Mouse (Mus musculus) myocyte (in vitro differentiated cells): ENCODE results near the gene Pla2g5.

Experiments
- CEBPB ChIP-seq: IDR thresholded peaks from 2 replicates; pipeline ENCODE4 v1.6.1; 2011; ENCODE audit warnings: mild to moderate bottlenecking, moderate library complexity; ENCODE audit not compliant: poor library complexity, insufficient read depth, severe bottlenecking
- E2F4 ChIP-seq: IDR thresholded peaks from one replicate; pipeline ENCODE4 v1.6.1; 2011; ENCODE audit warnings: mild to moderate bottlenecking, control low read depth, moderate library complexity; ENCODE audit not compliant: insufficient read depth
- MYOG ChIP-seq, 3 experiments: IDR thresholded peaks; one replicate each; pipeline ENCODE4 v1.6.1; 2011; ENCODE audit warnings: control low read depth in 2 of 3, low read depth in 2 of 3, mild to moderate bottlenecking in 2 of 3; ENCODE audit not compliant: insufficient read length in 2 of 3, control insufficient read depth in 1 of 3, insufficient read depth in 1 of 3
- POLR2A ChIP-seq: IDR thresholded peaks from one replicate; pipeline ENCODE4 v1.6.1; 2011; ENCODE audit warnings: low read depth, mild to moderate bottlenecking, control low read depth, moderate library complexity; ENCODE audit not compliant: insufficient read length

DNA sequence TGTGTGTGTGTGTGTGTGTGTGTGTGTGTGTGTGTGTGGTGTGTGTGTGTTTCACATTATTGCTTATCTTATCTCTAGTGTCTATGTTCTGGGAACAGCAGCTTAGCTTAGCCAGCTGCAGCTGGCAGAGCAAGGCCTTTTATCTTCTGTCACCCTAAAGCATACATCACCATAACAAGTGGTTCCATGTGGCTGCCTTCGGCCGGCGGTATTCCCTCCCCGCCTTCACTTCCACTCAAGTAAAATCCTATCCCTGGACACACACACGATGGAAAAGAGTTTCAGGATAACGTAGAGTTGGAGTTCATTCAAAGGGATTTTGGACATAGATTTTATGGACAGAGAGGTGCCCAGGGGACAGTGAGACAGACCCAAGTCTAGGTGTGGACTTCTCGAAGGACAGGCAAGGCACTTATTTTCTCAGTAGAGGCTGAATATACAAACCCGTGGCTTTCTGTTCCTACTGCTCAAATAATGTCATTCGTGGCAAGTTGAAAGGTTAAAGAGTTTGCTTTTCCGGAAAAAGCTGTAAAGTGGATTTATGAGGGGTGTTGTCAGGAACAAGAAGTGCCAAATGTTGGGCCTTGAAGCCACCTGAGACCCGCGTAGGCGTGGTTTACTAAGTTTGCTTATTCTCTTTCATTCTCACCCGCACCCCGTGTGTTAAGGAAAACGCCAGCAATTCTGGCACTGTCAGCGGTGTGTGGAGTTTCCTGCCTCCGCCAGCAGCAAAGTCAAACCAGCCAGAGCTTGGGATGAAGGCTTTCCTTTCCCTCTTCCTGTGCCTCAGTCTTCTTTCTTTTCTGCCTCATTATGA, 37.3 kb downstream of the Pla2g5 start:
- TF ChIP-seq POLR2A (no peak), CEBPB (no peak), MYOG (IDR thresholded peaks at IDR 0.05; ENCODE audit: control insufficient read depth in 1 of 3, insufficient read depth in 1 of 3, insufficient read length in 2 of 3, low read depth in 2 of 3) (no peak), E2F4 (no peak)
